Mouse (Mus musculus): ENCODE results near the gene Pelp1. TPM values are rescaled to one million over a fixed set of nuclear protein-coding genes. Genes with fewer than 3 reads are reported as not detected.
A peak's percentile ranks its signal among the peaks of the same experiment; 100 is the strongest.

Pelp1 gene
- 4.9 and 5.5 TPM in 2 replicates for total RNA-seq (2017)

DNA sequence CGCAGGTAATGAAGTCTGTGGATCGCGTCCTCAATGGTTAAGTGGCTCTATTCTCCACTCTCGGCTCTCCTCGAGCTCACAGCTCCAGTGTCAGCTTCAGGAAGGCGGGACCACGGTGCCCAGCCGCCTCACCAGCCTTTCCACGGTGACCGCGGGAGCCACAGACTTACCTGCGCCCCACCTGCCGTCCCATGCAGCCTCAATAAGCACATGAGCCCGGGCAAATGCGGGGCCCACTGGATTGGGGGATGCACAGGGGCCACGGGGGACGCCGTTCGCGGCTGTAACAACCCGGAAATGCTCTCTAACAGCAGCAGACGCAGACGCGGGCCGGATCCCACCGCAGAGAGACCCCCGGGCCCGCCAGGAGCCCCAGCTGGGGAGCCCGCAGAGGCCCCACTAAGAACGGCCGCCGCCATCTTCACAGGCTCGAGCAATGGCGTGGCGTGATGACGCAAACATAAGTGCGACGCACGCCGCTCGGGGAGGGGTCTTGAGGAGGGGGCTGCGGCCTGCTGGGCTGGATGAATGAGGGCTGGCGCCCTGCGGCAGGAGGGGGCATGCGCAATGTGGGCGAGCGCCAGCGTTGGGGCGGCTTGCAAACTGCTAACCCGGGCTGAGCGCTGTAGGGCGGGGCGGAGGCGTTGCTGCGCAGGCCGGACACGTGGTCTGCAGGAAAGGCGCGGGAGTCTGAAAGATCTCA is at the start of gene Pelp1:
Gene Pelp1, minus strand, starts transcription at position 438 of the 703 bp plus-strand sequence.
- peak; percentile 57 for ATAC-seq (ENCODE audit: extremely low read depth, insufficient number of reproducible peaks, low FRiP score, poor library complexity, severe bottlenecking)

DNA sequence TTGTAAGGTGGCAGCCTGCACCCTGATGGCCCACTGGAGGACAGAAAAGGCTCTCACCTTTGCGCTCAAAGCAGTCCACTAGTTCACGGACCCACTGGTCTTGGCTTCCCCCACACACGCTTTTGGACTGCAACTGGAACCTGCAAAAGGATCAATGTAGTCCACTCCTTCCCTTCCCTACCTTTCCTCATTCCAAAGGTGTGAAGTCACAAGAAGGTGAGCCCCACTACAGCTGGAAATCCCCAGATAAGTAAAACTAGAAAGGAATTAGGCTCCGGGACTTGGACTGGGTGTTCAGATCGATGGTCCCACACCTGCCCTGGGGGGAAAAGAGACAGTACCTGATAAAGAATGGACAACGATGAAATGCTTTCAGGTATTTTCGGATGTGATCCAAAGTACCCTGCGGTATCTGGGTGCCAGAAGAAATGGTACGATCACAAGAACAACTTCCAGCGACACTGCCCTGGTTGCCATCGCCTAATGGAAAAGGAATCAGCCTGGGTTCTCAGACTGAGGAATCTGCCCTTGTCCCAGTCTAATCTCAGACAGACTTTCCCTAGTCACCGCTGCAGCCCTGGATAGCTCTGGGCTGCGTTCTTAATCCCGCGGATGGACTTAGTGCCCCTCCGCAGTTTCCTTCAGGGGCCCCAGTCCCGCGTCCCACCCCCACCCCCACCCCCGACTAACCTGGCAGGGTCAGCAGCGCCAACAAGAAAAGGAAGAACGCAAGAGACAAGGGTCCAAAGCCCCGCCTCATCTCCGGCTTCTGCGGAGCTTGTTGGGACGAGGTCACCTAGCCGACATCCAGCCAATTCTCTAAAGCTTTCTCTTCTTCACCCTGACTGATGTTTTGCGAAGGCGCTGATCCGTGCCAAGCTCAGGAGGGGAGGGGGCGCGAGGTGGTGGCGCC is 49.1 kb upstream of the Pelp1 start, which contains the start of gene Zmynd15:
Gene Zmynd15, plus strand, starts transcription at position 746 of the 913 bp plus-strand sequence.
- ATAC-seq (ENCODE audit: extremely low read depth, insufficient number of reproducible peaks, low FRiP score, poor library complexity, severe bottlenecking): no peak

DNA sequence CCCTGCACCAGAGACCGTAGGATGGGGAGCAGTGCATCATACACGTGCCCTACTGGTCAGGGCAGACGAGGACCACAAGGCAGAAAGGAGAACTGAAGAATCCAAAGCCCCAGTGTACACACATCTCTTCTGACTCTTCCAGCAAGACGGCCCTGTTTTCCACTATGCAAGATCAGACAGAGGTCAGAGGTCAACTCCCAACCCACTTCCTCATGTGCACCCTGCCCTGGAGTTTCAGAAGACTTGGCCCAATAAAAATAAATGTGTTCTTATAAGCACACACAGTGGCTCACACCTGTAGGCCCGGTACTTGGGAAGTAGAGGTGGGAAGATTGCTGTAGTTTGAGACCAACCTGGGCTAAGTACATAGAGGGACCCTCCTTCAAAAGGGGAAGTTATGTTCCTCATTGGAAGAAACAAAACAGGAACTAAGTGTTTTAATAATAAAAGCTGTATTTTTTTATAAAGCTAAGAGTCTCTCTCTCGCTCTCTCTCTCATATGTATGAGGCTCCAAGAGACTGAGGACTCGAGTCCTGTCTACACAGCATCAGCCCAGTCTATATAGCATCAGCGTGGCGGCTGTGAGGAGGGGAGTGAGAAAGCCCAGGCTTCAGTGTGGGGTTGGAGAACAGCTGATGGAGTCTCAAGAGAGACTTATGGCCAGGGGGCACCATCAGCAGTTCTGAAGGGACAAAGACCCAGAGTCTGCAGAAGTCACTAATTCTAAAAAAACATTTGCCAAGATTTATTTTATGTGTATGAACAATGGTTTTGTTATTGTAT is 43.6 kb upstream of the Pelp1 start:
- peak; percentile 21; the same call in 1 of the 2 replicates for ATAC-seq (ENCODE audit: extremely low read depth, insufficient number of reproducible peaks, low FRiP score, poor library complexity, severe bottlenecking)

DNA sequence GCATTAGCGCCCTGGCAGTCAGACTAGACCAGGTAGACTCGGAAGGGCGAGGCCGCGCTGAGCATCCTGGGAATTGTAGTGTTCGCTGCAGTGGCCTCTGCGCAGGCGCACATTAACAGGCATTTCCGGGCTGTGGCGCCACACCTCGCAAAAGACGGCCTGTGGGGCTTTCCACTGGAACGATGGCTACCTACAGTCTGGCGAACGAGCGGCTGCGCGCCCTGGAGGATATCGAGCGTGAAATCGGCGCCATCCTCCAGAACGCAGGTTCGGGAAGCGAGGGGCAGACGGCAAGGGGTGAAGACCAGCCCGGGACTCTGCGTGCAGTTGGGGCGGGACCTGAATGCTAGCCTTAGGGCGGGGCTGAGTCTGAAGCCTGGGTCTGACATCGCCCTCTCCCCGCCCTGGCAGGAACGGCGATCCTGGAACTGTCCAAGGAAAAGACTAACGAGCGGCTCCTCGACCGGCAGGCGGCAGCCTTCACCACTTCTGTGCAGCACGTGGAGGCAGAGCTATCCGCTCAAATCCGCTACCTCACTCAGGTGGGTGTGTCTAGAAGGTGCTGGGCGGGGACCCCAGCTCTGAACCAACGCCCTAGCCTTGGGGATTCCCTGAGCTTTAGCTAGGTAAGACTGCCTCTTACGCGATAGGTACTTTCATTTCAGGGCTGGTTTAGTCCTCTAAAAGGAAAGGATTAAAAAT is 42.1 kb upstream of the Pelp1 start, which contains the start of gene Med11:
Gene Med11, plus strand, starts transcription at position 123 of the 702 bp plus-strand sequence.
- peak; percentile 85 for ATAC-seq (ENCODE audit: extremely low read depth, insufficient number of reproducible peaks, low FRiP score, poor library complexity, severe bottlenecking)

DNA sequence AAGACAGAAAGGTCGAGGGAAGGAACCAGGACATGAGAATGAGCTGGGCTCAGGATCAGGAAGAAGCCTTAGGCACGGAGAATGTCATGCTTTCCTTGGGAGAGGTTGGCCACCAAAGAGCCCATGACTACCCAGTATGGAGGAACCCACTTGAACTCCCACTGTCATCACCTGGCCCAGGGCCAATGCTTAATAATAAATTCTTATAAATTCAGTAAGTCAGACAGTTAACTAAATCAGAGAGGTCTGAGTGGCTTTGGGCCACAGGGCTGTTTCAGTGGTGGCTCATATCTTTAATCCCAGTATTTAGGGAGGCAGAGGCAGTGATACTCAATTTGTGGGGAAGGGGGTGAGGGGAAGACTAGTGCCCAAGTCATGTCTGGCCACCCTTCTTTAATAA is 41.1 kb upstream of the Pelp1 start:
- ATAC-seq (ENCODE audit: extremely low read depth, insufficient number of reproducible peaks, low FRiP score, poor library complexity, severe bottlenecking): no peak

GRCm38 (mm10) chr11:70447373-70447772 is 37.5 kb upstream of the Pelp1 start:
- ATAC-seq (ENCODE audit: extremely low read depth, insufficient number of reproducible peaks, low FRiP score, poor library complexity, severe bottlenecking): no peak

- ATAC-seq (ENCODE audit: extremely low read depth, insufficient number of reproducible peaks, low FRiP score, poor library complexity, severe bottlenecking): peak; percentile 76
Observed at GRCm38 (mm10) chr11:70446756-70447155, 36.9 kb upstream of the Pelp1 start.

GRCm38 (mm10) chr11:70444667-70445066 is 34.8 kb upstream of the Pelp1 start:
- no peak for ATAC-seq (ENCODE audit: extremely low read depth, insufficient number of reproducible peaks, low FRiP score, poor library complexity, severe bottlenecking)

GRCm38 (mm10) chr11:70443964-70444363 is 34.1 kb upstream of the Pelp1 start:
- no peak for ATAC-seq (ENCODE audit: extremely low read depth, insufficient number of reproducible peaks, low FRiP score, poor library complexity, severe bottlenecking)

GRCm38 (mm10) chr11:70441882-70442281 is 32.1 kb upstream of the Pelp1 start:
- 0 out of 2 replicates have a peak, but pooled peaks have one; percentile 31 for ATAC-seq (ENCODE audit: extremely low read depth, insufficient number of reproducible peaks, low FRiP score, poor library complexity, severe bottlenecking)

GRCm38 (mm10) chr11:70440637-70441036 is 30.8 kb upstream of the Pelp1 start:
- ATAC-seq (ENCODE audit: extremely low read depth, insufficient number of reproducible peaks, low FRiP score, poor library complexity, severe bottlenecking): no peak

- ATAC-seq (ENCODE audit: extremely low read depth, insufficient number of reproducible peaks, low FRiP score, poor library complexity, severe bottlenecking): no peak
Observed at GRCm38 (mm10) chr11:70438728-70439374, 29.0 kb upstream of the Pelp1 start.

- peak; percentile 31; the same call in 1 of the 2 replicates for ATAC-seq (ENCODE audit: extremely low read depth, insufficient number of reproducible peaks, low FRiP score, poor library complexity, severe bottlenecking)
Observed at GRCm38 (mm10) chr11:70437426-70437825, 27.6 kb upstream of the Pelp1 start.

DNA sequence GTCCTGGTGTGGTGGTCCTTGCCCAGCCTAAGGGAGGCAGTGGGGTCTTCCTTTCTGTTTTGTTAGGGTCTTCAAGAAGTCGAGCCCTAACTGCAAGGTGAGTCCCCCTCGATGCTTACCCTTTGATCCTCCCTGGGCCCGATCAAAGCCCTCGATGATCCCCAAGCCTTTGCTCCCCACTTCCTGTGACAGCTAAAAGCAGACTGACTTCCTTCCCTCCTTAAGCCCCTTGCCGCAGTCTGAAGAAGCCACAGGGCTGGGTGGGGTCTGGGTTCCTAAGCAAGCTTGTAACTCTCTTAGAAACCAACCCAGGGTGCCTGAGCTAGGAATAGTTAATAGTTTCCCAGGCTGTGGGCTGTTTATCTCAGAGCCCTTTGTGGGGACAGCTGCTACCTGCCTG is 25.6 kb upstream of the Pelp1 start:
- no peak for ATAC-seq (ENCODE audit: extremely low read depth, insufficient number of reproducible peaks, low FRiP score, poor library complexity, severe bottlenecking)

- no peak for ATAC-seq (ENCODE audit: extremely low read depth, insufficient number of reproducible peaks, low FRiP score, poor library complexity, severe bottlenecking)
Observed at GRCm38 (mm10) chr11:70433951-70434350, 24.1 kb upstream of the Pelp1 start.

DNA sequence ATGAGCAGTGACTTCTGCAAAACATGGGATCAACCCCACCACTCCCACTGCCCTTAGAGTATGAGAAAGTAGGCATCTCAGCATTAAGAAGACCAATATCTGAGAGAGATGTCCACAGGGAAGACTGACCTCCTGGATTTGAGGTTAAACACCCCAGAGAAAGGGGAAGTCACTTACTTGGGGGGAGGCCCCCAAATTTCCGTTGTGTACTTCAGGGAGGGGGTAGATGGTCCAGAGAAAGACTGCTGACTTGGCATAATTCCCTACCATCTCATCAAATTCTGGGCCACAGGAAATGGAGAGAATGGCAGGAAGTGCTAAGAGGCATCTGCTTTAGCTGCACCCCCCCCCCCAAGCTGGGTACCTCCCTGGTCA is 23.7 kb upstream of the Pelp1 start:
- ATAC-seq (ENCODE audit: extremely low read depth, insufficient number of reproducible peaks, low FRiP score, poor library complexity, severe bottlenecking): no peak

GRCm38 (mm10) chr11:70432895-70433568 is 23.2 kb upstream of the Pelp1 start:
- ATAC-seq (ENCODE audit: extremely low read depth, insufficient number of reproducible peaks, low FRiP score, poor library complexity, severe bottlenecking): peak; percentile 5; the same call in 1 of the 2 replicates
